In genomic region chr11:69581147-69581688, GRCm38 (mm10) we compare ENCODE assay signal across 8 mouse cellular contexts. TPM values are rescaled to one million over a fixed set of nuclear protein-coding genes. Genes with fewer than 3 reads are reported as not detected.
A peak's percentile ranks its signal among the peaks of the same experiment; 100 is the strongest.
DNase-seq lines count a peak whose midpoint lies in the region; ATAC-seq and TF ChIP-seq lines count a peak whose summit lies in the region.

No protein-coding gene starts in this region.

- peaks cover 4% of the 10 kb centered on the region for H3K4me1 ChIP-seq in ES-Bruce4 (ENCODE audit: control insufficient read depth, insufficient read depth, low read length)
- peaks cover 15% of the 10 kb centered on the region for H3K4me1 ChIP-seq in forebrain, embryonic 11.5 days (replicated peaks; ENCODE audit: control insufficient read depth, insufficient read depth, low read length)
- H3K4me1 ChIP-seq in heart, embryonic 16.5 days (ENCODE audit: control insufficient read depth, insufficient read depth, low read length) = peaks cover 24% of the 10 kb centered on the region
- peaks cover 39% of the 10 kb centered on the region for H3K4me1 ChIP-seq in liver, postnatal 0 days (ENCODE audit: insufficient read depth)
- H3K4me1 ChIP-seq in neural tube, embryonic 14.5 days (ENCODE audit: control insufficient read depth, insufficient read depth, low read length) = peaks cover 28% of the 10 kb centered on the region

- WGBS in forebrain, embryonic 11.5 days = under 1% methylated on average over 36 of the region's 36 CpGs
- 0% methylated on average over 36 of the region's 36 CpGs for WGBS in heart, embryonic 16.5 days
- 0% methylated on average over 36 of the region's 36 CpGs for WGBS in liver, postnatal 0 days (ENCODE audit: insufficient replicate concordance)
- under 1% methylated on average over 36 of the region's 36 CpGs for WGBS in neural tube, embryonic 14.5 days

- peaks cover 12% of the 10 kb centered on the region for H3K36me3 ChIP-seq in ES-Bruce4 (ENCODE audit: control insufficient read depth, insufficient read depth, low read length, poor library complexity, severe bottlenecking)
- H3K36me3 ChIP-seq in forebrain, embryonic 11.5 days (ENCODE audit: control insufficient read depth, insufficient read depth, low read length) = no peaks in the 10 kb centered on the region
- peaks cover 2% of the 10 kb centered on the region; the same call in 1 of the 2 replicates for H3K36me3 ChIP-seq in heart, embryonic 16.5 days (ENCODE audit: control insufficient read depth, insufficient read depth)
- 0 out of 2 replicates have a peak, but pooled peaks cover 14% of the 10 kb centered on the region for H3K36me3 ChIP-seq in liver, postnatal 0 days (replicated peaks; ENCODE audit: insufficient read depth, low read length)
- H3K36me3 ChIP-seq in neural tube, embryonic 14.5 days (ENCODE audit: control insufficient read depth, insufficient read depth, low read length) = no peaks in the 10 kb centered on the region

- no peak for TF ChIP-seq CTCF in ES-Bruce4 (IDR thresholded peaks at IDR 0.05; ENCODE audit: low read depth, low read length)
- TF ChIP-seq CTCF in liver, postnatal 0 days (IDR thresholded peaks at IDR 0.05; ENCODE audit: low read depth) = no peak

- peak overlapping the region; percentile 69 for H3K4me2 ChIP-seq in forebrain, embryonic 11.5 days (ENCODE audit: low read depth, low read length, severe bottlenecking)
- H3K4me2 ChIP-seq in heart, embryonic 16.5 days (ENCODE audit: low read depth, low read length) = peak overlapping the region; percentile 79
- peak overlapping the region; percentile 91 for H3K4me2 ChIP-seq in liver, postnatal 0 days (ENCODE audit: low read depth, low read length)
- peak overlapping the region; percentile 54 for H3K4me2 ChIP-seq in neural tube, embryonic 14.5 days (ENCODE audit: low read depth, low read length)

- peak; percentile 78 for TF ChIP-seq EP300 in ES-Bruce4 (IDR thresholded peaks at IDR 0.05; ENCODE audit: insufficient read depth, low read depth, low read length)
- TF ChIP-seq EP300 in liver, postnatal 0 days (IDR thresholded peaks at IDR 0.05; ENCODE audit: low read depth) = peak; percentile 78

- H3K27me3 ChIP-seq in ES-Bruce4 (ENCODE audit: control insufficient read depth, insufficient read depth, low read length, poor library complexity, severe bottlenecking) = no peaks in the 10 kb centered on the region
- no peaks in the 10 kb centered on the region for H3K27me3 ChIP-seq in forebrain, embryonic 11.5 days (ENCODE audit: control insufficient read depth, insufficient read depth, low read length)
- no peaks in the 10 kb centered on the region for H3K27me3 ChIP-seq in heart, embryonic 16.5 days (ENCODE audit: control insufficient read depth, insufficient read depth, low read length)
- H3K27me3 ChIP-seq in liver, postnatal 0 days (ENCODE audit: insufficient read depth, low read length) = no peaks in the 10 kb centered on the region
- no peaks in the 10 kb centered on the region for H3K27me3 ChIP-seq in neural tube, embryonic 14.5 days (ENCODE audit: control insufficient read depth, insufficient read depth, low read length)

- no peak for TF ChIP-seq POLR2A in ES-Bruce4 (IDR thresholded peaks at IDR 0.05; ENCODE audit: insufficient read depth, low read length)

- peak; percentile 80 for ATAC-seq in forebrain, embryonic 11.5 days (replicated peaks; ENCODE audit: low FRiP score)
- peak; percentile 80 for ATAC-seq in heart, embryonic 16.5 days (replicated peaks; ENCODE audit: extremely low read depth, insufficient read depth, low FRiP score)
- peak; percentile 77 for ATAC-seq in liver, postnatal 0 days
- peak; percentile 75 for ATAC-seq in neural tube, embryonic 14.5 days (ENCODE audit: low read depth)

- H3K4me3 ChIP-seq in ES-Bruce4 (ENCODE audit: low read depth, low read length) = peak overlapping the region; percentile 96
- H3K4me3 ChIP-seq in forebrain, embryonic 11.5 days (ENCODE audit: low read depth, low read length) = peak overlapping the region; percentile 81
- H3K4me3 ChIP-seq in heart, embryonic 16.5 days (ENCODE audit: low read length) = peak overlapping the region; percentile 88
- H3K4me3 ChIP-seq in liver, postnatal 0 days (ENCODE audit: low read depth, low read length) = peak overlapping the region; percentile 82
- H3K4me3 ChIP-seq in neural tube, embryonic 14.5 days (ENCODE audit: low read depth, low read length) = peak overlapping the region; percentile 73

- H3K9ac ChIP-seq in ES-Bruce4 (ENCODE audit: low read depth, poor library complexity, severe bottlenecking) = peak overlapping the region; percentile 92
- H3K9ac ChIP-seq in forebrain, embryonic 11.5 days (ENCODE audit: low read length) = peak overlapping the region; percentile 77
- H3K9ac ChIP-seq in heart, embryonic 16.5 days (ENCODE audit: low read length) = peak overlapping the region; percentile 80
- H3K9ac ChIP-seq in liver, postnatal 0 days (replicated peaks) = peak overlapping the region; percentile 90
- peak overlapping the region; percentile 69 for H3K9ac ChIP-seq in neural tube, embryonic 14.5 days (replicated peaks; ENCODE audit: low read depth, low read length)

- no peaks in the 10 kb centered on the region for H3K9me3 ChIP-seq in ES-Bruce4 (replicated peaks; ENCODE audit: control insufficient read depth, insufficient read depth, low read length, poor library complexity, severe bottlenecking)
- no peaks in the 10 kb centered on the region for H3K9me3 ChIP-seq in forebrain, embryonic 11.5 days (ENCODE audit: control insufficient read depth, low read length)
- H3K9me3 ChIP-seq in heart, embryonic 16.5 days (replicated peaks; ENCODE audit: control insufficient read depth, low read length) = no peaks in the 10 kb centered on the region
- H3K9me3 ChIP-seq in liver, postnatal 0 days (ENCODE audit: low read length) = no peaks in the 10 kb centered on the region
- H3K9me3 ChIP-seq in neural tube, embryonic 14.5 days (ENCODE audit: control insufficient read depth, low read length) = no peaks in the 10 kb centered on the region

- H3K27ac ChIP-seq in ES-Bruce4 (ENCODE audit: insufficient read depth, low read length) = peak overlapping the region; percentile 100
- peak overlapping the region; percentile 84 for H3K27ac ChIP-seq in forebrain, embryonic 11.5 days (ENCODE audit: low read depth, low read length)
- H3K27ac ChIP-seq in heart, embryonic 16.5 days (ENCODE audit: low read length) = peak overlapping the region; percentile 96
- H3K27ac ChIP-seq in liver, postnatal 0 days (ENCODE audit: low read depth) = peak overlapping the region; percentile 98
- H3K27ac ChIP-seq in neural tube, embryonic 14.5 days (ENCODE audit: low read depth, low read length) = peak overlapping the region; percentile 91

- peak; percentile 91 for DNase-seq in c-Kit-positive CD71-positive TER-119-negative erythroid progenitor cells, embryonic 14.5 days (ENCODE audit: low read depth)
- DNase-seq in forebrain, embryonic 11.5 days (ENCODE audit: low spot score) = peak; percentile 94
- peak; percentile 95 to 96 for DNase-seq in kidney, postnatal 36 days
- DNase-seq in liver, postnatal 0 days = peak; percentile 94
- peak; percentile 88 for DNase-seq in testis, postnatal 10 days (ENCODE audit: low spot score)

RNA-seq across cellular contexts. Expression of gene Trp53, which starts 1.1 kb away (rescaled TPM):
- 230 and 277 TPM in 2 replicates for polyA plus RNA-seq in ES-Bruce4 (2011; ENCODE audit: insufficient read depth, insufficient read length, low read depth, missing spikeins)
- 168 and 175 TPM in 2 replicates for polyA plus RNA-seq in forebrain, embryonic 11.5 days (2014; fragmentation: Nextera tagmentation; extraction: Ambion mirVana)
- 79.1 and 87.0 TPM in 2 replicates for polyA plus RNA-seq in heart, embryonic 16.5 days (2015; fragmentation: Nextera tagmentation; extraction: Ambion mirVana)
- 32.6 and 33.5 TPM in 2 replicates for polyA plus RNA-seq in liver, postnatal 0 days (2015; fragmentation: Nextera tagmentation; extraction: Ambion mirVana)
- polyA plus RNA-seq in neural tube, embryonic 14.5 days (2014; fragmentation: Nextera tagmentation; extraction: Ambion mirVana) = 54.6 and 68.8 TPM in 2 replicates

RNA-seq across cellular contexts. Expression of gene Wrap53, which starts 1.2 kb away (rescaled TPM):
- polyA plus RNA-seq in ES-Bruce4 (2011; ENCODE audit: insufficient read depth, insufficient read length, low read depth, missing spikeins) = 10.3 and 17.8 TPM in 2 replicates
- 39.3 and 44.1 TPM in 2 replicates for polyA plus RNA-seq in forebrain, embryonic 11.5 days (2014; fragmentation: Nextera tagmentation; extraction: Ambion mirVana)
- polyA plus RNA-seq in heart, embryonic 16.5 days (2015; fragmentation: Nextera tagmentation; extraction: Ambion mirVana) = 15.1 and 16.5 TPM in 2 replicates
- polyA plus RNA-seq in liver, postnatal 0 days (2015; fragmentation: Nextera tagmentation; extraction: Ambion mirVana) = 8.1 and 10.0 TPM in 2 replicates
- polyA plus RNA-seq in neural tube, embryonic 14.5 days (2014; fragmentation: Nextera tagmentation; extraction: Ambion mirVana) = 17.3 and 20.8 TPM in 2 replicates

RNA-seq across cellular contexts. Expression of gene Efnb3, which starts 21.2 kb away (rescaled TPM):
- polyA plus RNA-seq in ES-Bruce4 (2011; ENCODE audit: insufficient read depth, insufficient read length, low read depth, missing spikeins) = 3.9 and 4.0 TPM in 2 replicates
- polyA plus RNA-seq in forebrain, embryonic 11.5 days (2014; fragmentation: Nextera tagmentation; extraction: Ambion mirVana) = 13.1 and 14.9 TPM in 2 replicates
- 49.9 and 57.0 TPM in 2 replicates for polyA plus RNA-seq in heart, embryonic 16.5 days (2015; fragmentation: Nextera tagmentation; extraction: Ambion mirVana)
- 0.19 and 0.20 TPM in 2 replicates for polyA plus RNA-seq in liver, postnatal 0 days (2015; fragmentation: Nextera tagmentation; extraction: Ambion mirVana)
- polyA plus RNA-seq in neural tube, embryonic 14.5 days (2014; fragmentation: Nextera tagmentation; extraction: Ambion mirVana) = 23.2 and 35.6 TPM in 2 replicates

RNA-seq across cellular contexts. Expression of gene Atp1b2, which starts 24.5 kb away (rescaled TPM):
- polyA plus RNA-seq in ES-Bruce4 (2011; ENCODE audit: insufficient read depth, insufficient read length, low read depth, missing spikeins) = 20.4 and 24.0 TPM in 2 replicates
- 9.3 and 12.6 TPM in 2 replicates for polyA plus RNA-seq in forebrain, embryonic 11.5 days (2014; fragmentation: Nextera tagmentation; extraction: Ambion mirVana)
- polyA plus RNA-seq in heart, embryonic 16.5 days (2015; fragmentation: Nextera tagmentation; extraction: Ambion mirVana) = 22.3 and 25.6 TPM in 2 replicates
- 4.0 and 5.3 TPM in 2 replicates for polyA plus RNA-seq in liver, postnatal 0 days (2015; fragmentation: Nextera tagmentation; extraction: Ambion mirVana)
- 66.6 and 99.6 TPM in 2 replicates for polyA plus RNA-seq in neural tube, embryonic 14.5 days (2014; fragmentation: Nextera tagmentation; extraction: Ambion mirVana)

RNA-seq across cellular contexts. Expression of gene Dnah2, which starts 32.3 kb away (rescaled TPM):
- 1.2 and 2.0 TPM in 2 replicates for polyA plus RNA-seq in ES-Bruce4 (2011; ENCODE audit: insufficient read depth, insufficient read length, low read depth, missing spikeins)
- 2.1 and 2.6 TPM in 2 replicates for polyA plus RNA-seq in forebrain, embryonic 11.5 days (2014; fragmentation: Nextera tagmentation; extraction: Ambion mirVana)
- polyA plus RNA-seq in heart, embryonic 16.5 days (2015; fragmentation: Nextera tagmentation; extraction: Ambion mirVana) = 0.17 and 0.62 TPM in 2 replicates
- polyA plus RNA-seq in liver, postnatal 0 days (2015; fragmentation: Nextera tagmentation; extraction: Ambion mirVana) = 0.04 and 0.05 TPM in 2 replicates
- 5.7 and 6.9 TPM in 2 replicates for polyA plus RNA-seq in neural tube, embryonic 14.5 days (2014; fragmentation: Nextera tagmentation; extraction: Ambion mirVana)

Comparison
In these comparisons a context has a peak if more than half of its experiments do, and no peak if none do; other contexts are left out.
1. Peak in every context shown above with its lines: DNase-seq, ATAC-seq, H3K4me3 ChIP-seq and H3K27ac ChIP-seq.